Mouse (Mus musculus) myocyte (in vitro differentiated cells): ENCODE data around the gene Rnf34. TPM values are rescaled to one million over a fixed set of nuclear protein-coding genes. Genes with fewer than 3 reads are reported as not detected.

ENCODE experiments used
- H3K27me3 ChIP-seq: one replicate; pipeline ENCODE4 v1.6.1; 2011; ENCODE audit not compliant: control insufficient read depth, insufficient read depth, insufficient read length
- H3K36me3 ChIP-seq: one replicate; pipeline ENCODE4 v1.6.1; 2011; ENCODE audit not compliant: control insufficient read depth, insufficient read depth
- H3K4me2 ChIP-seq: one replicate; pipeline ENCODE4 v1.6.1; 2011; ENCODE audit warnings: low read depth, control low read depth
- H3K4me3 ChIP-seq: one replicate; pipeline ENCODE4 v1.5.1; 2011; ENCODE audit warnings: mild to moderate bottlenecking, control low read depth, moderate library complexity
- H3K79me2 ChIP-seq: one replicate; pipeline ENCODE4 v1.6.1; 2011; ENCODE audit not compliant: control insufficient read depth, insufficient read depth
- H3ac ChIP-seq: one replicate; pipeline ENCODE4 v1.6.1; 2011; ENCODE audit not compliant: control insufficient read depth, insufficient read length
- CEBPB ChIP-seq: IDR thresholded peaks from 2 replicates; pipeline ENCODE4 v1.6.1; 2011; ENCODE audit warnings: mild to moderate bottlenecking, moderate library complexity; ENCODE audit not compliant: poor library complexity, insufficient read depth, severe bottlenecking
- E2F4 ChIP-seq: IDR thresholded peaks from one replicate; pipeline ENCODE4 v1.6.1; 2011; ENCODE audit warnings: mild to moderate bottlenecking, control low read depth, moderate library complexity; ENCODE audit not compliant: insufficient read depth
- MAX ChIP-seq: IDR thresholded peaks from one replicate; pipeline ENCODE4 v1.6.1; 2011; ENCODE audit warnings: low read depth, mild to moderate bottlenecking, control low read depth
- MYOD1 ChIP-seq, 3 experiments: IDR thresholded peaks; one replicate each; pipeline ENCODE4 v1.6.1; 2011; ENCODE audit warnings: control low read depth in 2 of 3, low read depth in 2 of 3, mild to moderate bottlenecking in 2 of 3, moderate library complexity in 1 of 3; ENCODE audit not compliant: insufficient read length in 2 of 3, control insufficient read depth in 1 of 3
- MYOG ChIP-seq, 3 experiments: IDR thresholded peaks; one replicate each; pipeline ENCODE4 v1.6.1; 2011; ENCODE audit warnings: control low read depth in 2 of 3, low read depth in 2 of 3, mild to moderate bottlenecking in 2 of 3; ENCODE audit not compliant: insufficient read length in 2 of 3, control insufficient read depth in 1 of 3, insufficient read depth in 1 of 3
- POLR2A ChIP-seq: IDR thresholded peaks from one replicate; pipeline ENCODE4 v1.6.1; 2011; ENCODE audit warnings: low read depth, mild to moderate bottlenecking, control low read depth, moderate library complexity; ENCODE audit not compliant: insufficient read length
- POLR2AphosphoS2 ChIP-seq: IDR thresholded peaks from one replicate; pipeline ENCODE4 v1.6.1; 2011; ENCODE audit warnings: low read depth, control low read depth; ENCODE audit not compliant: insufficient read length
- REST ChIP-seq: IDR thresholded peaks from one replicate; pipeline ENCODE4 v1.6.1; 2011; ENCODE audit warnings: mild to moderate bottlenecking, control low read depth, moderate library complexity; ENCODE audit not compliant: insufficient read depth, insufficient read length
- SRF ChIP-seq: IDR thresholded peaks from one replicate; pipeline ENCODE4 v1.6.1; 2011; ENCODE audit warnings: low read depth; ENCODE audit not compliant: control insufficient read depth, insufficient read length
- TCF12 ChIP-seq: IDR thresholded peaks from one replicate; pipeline ENCODE4 v1.6.1; 2011; ENCODE audit warnings: mild to moderate bottlenecking, control low read depth; ENCODE audit not compliant: poor library complexity, insufficient read depth, severe bottlenecking
- TCF3 ChIP-seq: IDR thresholded peaks from one replicate; pipeline ENCODE4 v1.6.1; 2011; ENCODE audit warnings: low read depth, control low read depth; ENCODE audit not compliant: insufficient read length
- USF1 ChIP-seq: IDR thresholded peaks from one replicate; pipeline ENCODE4 v1.6.1; 2011; ENCODE audit warnings: low read depth, mild to moderate bottlenecking, control low read depth, moderate library complexity
- polyA plus RNA-seq: library from polyadenylated mRNA; unstranded; fragments of >200 nt; fragmentation: generic; extraction: Trizol; gene quantifications from one replicate; pipeline ENCODE4 v1.2.1, GENCODE M21; 2012; ENCODE audit warnings: missing spikeins

Gene Rnf34
- polyA plus RNA-seq, 1 experiment, result 8.2 TPM

- H3K79me2 ChIP-seq, result peaks cover 15% of the 10 kb centered on the region
- no peaks in the 10 kb centered on the region for H3K27me3 ChIP-seq
- H3K4me3 ChIP-seq, result no peak overlapping the region
- no peak overlapping the region for H3ac ChIP-seq
- no peak overlapping the region for H3K4me2 ChIP-seq
- H3K36me3 ChIP-seq, result peaks cover 18% of the 10 kb centered on the region
- no peak for TF ChIP-seq USF1
- no peak for TF ChIP-seq REST
- no peak for TF ChIP-seq POLR2A
- TF ChIP-seq MAX, result no peak
- no peak for TF ChIP-seq TCF12
- no peak for TF ChIP-seq CEBPB
- TF ChIP-seq POLR2AphosphoS2, result no peak
- TF ChIP-seq TCF3, result no peak
- TF ChIP-seq E2F4, result no peak
- no peak for TF ChIP-seq MYOG (IDR thresholded peaks at IDR 0.05; ENCODE audit: control insufficient read depth in 1 of 3, insufficient read depth in 1 of 3, insufficient read length in 2 of 3, low read depth in 2 of 3)
- no peak for TF ChIP-seq SRF
- no peak for TF ChIP-seq MYOD1 (IDR thresholded peaks at IDR 0.05; ENCODE audit: control insufficient read depth in 1 of 3, insufficient read length in 2 of 3, low read depth in 2 of 3)
These were observed 27.4 kb upstream of the Rnf34 start for GRCm38 (mm10) chr5:122822441-122822840.

GRCm38 (mm10) chr5:122823976-122824375 lies 25.9 kb upstream of the Rnf34 start:
- no peak overlapping the region for H3K4me3 ChIP-seq
- no peaks in the 10 kb centered on the region for H3K27me3 ChIP-seq
- H3ac ChIP-seq, result no peak overlapping the region
- peaks cover 2% of the 10 kb centered on the region for H3K36me3 ChIP-seq
- H3K79me2 ChIP-seq, result peaks cover 15% of the 10 kb centered on the region
- no peak overlapping the region for H3K4me2 ChIP-seq
- TF ChIP-seq SRF (no peak), POLR2A (no peak), TCF12 (no peak), USF1 (no peak), MAX (no peak), E2F4 (no peak), REST (no peak)

GRCm38 (mm10) chr5:122824450-122824849 lies 25.4 kb upstream of the Rnf34 start:
- Histone ChIP-seq H3K36me3 (no peaks in the 10 kb centered on the region), H3K4me3 (no peak overlapping the region), H3ac (no peak overlapping the region), H3K27me3 (no peaks in the 10 kb centered on the region), H3K4me2 (no peak overlapping the region), H3K79me2 (peaks cover 11% of the 10 kb centered on the region)
- TF ChIP-seq TCF3, result no peak
- TF ChIP-seq CEBPB, result no peak
- no peak for TF ChIP-seq TCF12
- no peak for TF ChIP-seq USF1
- no peak for TF ChIP-seq REST
- no peak for TF ChIP-seq POLR2A
- TF ChIP-seq E2F4, result no peak
- no peak for TF ChIP-seq POLR2AphosphoS2
- no peak for TF ChIP-seq SRF
- no peak for TF ChIP-seq MYOD1 (IDR thresholded peaks at IDR 0.05; ENCODE audit: control insufficient read depth in 1 of 3, insufficient read length in 2 of 3, low read depth in 2 of 3)
- TF ChIP-seq MAX, result no peak
- no peak for TF ChIP-seq MYOG (IDR thresholded peaks at IDR 0.05; ENCODE audit: control insufficient read depth in 1 of 3, insufficient read depth in 1 of 3, insufficient read length in 2 of 3, low read depth in 2 of 3)

GRCm38 (mm10) chr5:122825099-122825498 lies 24.7 kb upstream of the Rnf34 start:
- H3K4me3 ChIP-seq, result no peak overlapping the region
- no peak overlapping the region for H3K4me2 ChIP-seq
- H3K27me3 ChIP-seq, result no peaks in the 10 kb centered on the region
- peaks cover 5% of the 10 kb centered on the region for H3K79me2 ChIP-seq
- H3ac ChIP-seq, result no peak overlapping the region
- TF ChIP-seq MYOG (IDR thresholded peaks at IDR 0.05; ENCODE audit: control insufficient read depth in 1 of 3, insufficient read depth in 1 of 3, insufficient read length in 2 of 3, low read depth in 2 of 3) (no peak), MYOD1 (IDR thresholded peaks at IDR 0.05; ENCODE audit: control insufficient read depth in 1 of 3, insufficient read length in 2 of 3, low read depth in 2 of 3) (no peak), TCF3 (no peak), USF1 (no peak), SRF (no peak), REST (no peak), POLR2AphosphoS2 (no peak)
- H3K36me3 ChIP-seq, result no peaks in the 10 kb centered on the region

GRCm38 (mm10) chr5:122832536-122832935 lies 17.3 kb upstream of the Rnf34 start:
- Histone ChIP-seq H3K4me3 (no peak overlapping the region), H3K36me3 (no peaks in the 10 kb centered on the region), H3K4me2 (no peak overlapping the region), H3K79me2 (no peaks in the 10 kb centered on the region), H3ac (no peak overlapping the region), H3K27me3 (no peaks in the 10 kb centered on the region)
- TF ChIP-seq TCF12, result no peak
- no peak for TF ChIP-seq CEBPB
- no peak for TF ChIP-seq REST
- no peak for TF ChIP-seq E2F4
- TF ChIP-seq TCF3, result no peak
- no peak for TF ChIP-seq SRF
- TF ChIP-seq POLR2A, result no peak
- no peak for TF ChIP-seq MAX
- no peak for TF ChIP-seq USF1
- TF ChIP-seq POLR2AphosphoS2, result no peak
- TF ChIP-seq MYOD1 (IDR thresholded peaks at IDR 0.05; ENCODE audit: control insufficient read depth in 1 of 3, insufficient read length in 2 of 3, low read depth in 2 of 3), result no peak
- no peak for TF ChIP-seq MYOG (IDR thresholded peaks at IDR 0.05; ENCODE audit: control insufficient read depth in 1 of 3, insufficient read depth in 1 of 3, insufficient read length in 2 of 3, low read depth in 2 of 3)
